Mouse (Mus musculus): Measurements from ENCODE around the gene Gja8. TPM values are rescaled to one million over a fixed set of nuclear protein-coding genes. Genes with fewer than 3 reads are reported as not detected.

Gene Gja8
- total and polyA plus RNA-seq, 3 experiments = 0.11 TPM; not detected in 2

- Histone ChIP-seq H3K4me1 (ENCODE audit: insufficient read depth, low read depth, low read length) (peaks cover 23% of the 10 kb centered on the region), H3K4me3 (ENCODE audit: low read depth, low read length) (peak overlapping the region; percentile 99), H3K9me3 (replicated peaks) (no peaks in the 10 kb centered on the region), H3K36me3 (replicated peaks) (peaks cover 19% of the 10 kb centered on the region), H3K27me3 (ENCODE audit: insufficient read depth, low read length) (peaks cover 6% of the 10 kb centered on the region; the same call in 1 of the 2 replicates)
- TF ChIP-seq GATA1 (IDR thresholded peaks at IDR 0.05; ENCODE audit: borderline replicate concordance, low read length) (no peak), CTCF (IDR thresholded peaks at IDR 0.05; ENCODE audit: low read depth, low read length) (no peak), GATA2 (IDR thresholded peaks at IDR 0.05; ENCODE audit: borderline replicate concordance, low read depth, low read length) (no peak), TAL1 (conservative IDR thresholded peaks at IDR 0.05; ENCODE audit: low read depth, low read length) (no peak), POLR2AphosphoS5 (IDR thresholded peaks at IDR 0.05; ENCODE audit: insufficient replicate concordance, low read depth, low read length) (no peak)
- DNase-seq (ENCODE audit: low spot score) (no peak), ATAC-seq (ENCODE audit: extremely low read depth, insufficient number of reproducible peaks, low FRiP score, poor library complexity, severe bottlenecking) (no peak)
Measured at GRCm38 (mm10) chr3:96905592-96905991, 20.2 kb downstream of the Gja8 start.

DNA sequence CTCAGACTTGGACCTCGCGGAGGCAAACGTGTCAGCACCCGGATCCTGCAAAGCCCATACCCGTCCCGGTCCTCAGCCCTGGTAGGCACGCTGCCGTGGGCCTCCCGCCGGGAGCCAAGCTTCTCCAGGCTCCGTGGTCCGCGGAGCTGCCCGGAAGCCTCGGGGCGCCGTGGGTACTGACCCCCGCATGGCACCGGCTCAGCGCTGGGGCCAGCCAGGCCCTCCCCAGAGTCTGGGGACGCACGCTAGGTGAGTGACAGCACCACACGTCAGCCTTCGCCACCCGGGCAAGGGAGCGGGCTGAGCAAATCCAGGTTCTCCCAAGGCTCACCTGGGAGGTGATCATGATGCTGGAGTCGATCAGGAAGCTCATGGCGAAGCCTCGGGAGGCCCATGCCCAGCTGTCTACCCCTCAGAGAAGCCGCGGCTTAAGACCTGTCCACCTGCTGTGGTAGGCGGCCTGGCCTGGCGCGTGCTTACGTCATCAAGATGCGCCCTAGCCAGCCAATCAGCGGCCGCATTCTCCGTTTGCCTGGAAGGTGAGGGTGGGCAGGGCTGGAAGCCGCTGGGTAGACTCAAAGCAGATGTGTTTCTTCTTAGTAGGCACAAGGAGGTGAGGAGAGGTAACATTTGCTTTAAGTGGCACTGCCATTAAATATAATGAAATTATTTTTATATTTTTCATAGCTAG lies 20.8 kb downstream of the Gja8 start, which contains the start of gene Gpr89:
Gpr89 (minus strand) TSS at position 496 of the 691 bp plus-strand sequence.
- ATAC-seq (ENCODE audit: extremely low read depth, insufficient number of reproducible peaks, low FRiP score, poor library complexity, severe bottlenecking) (peak; percentile 92), DNase-seq (ENCODE audit: low spot score) (peak; percentile 96)
- TF ChIP-seq CTCF (IDR thresholded peaks at IDR 0.05; ENCODE audit: low read depth, low read length) = no peak
- TF ChIP-seq POLR2AphosphoS5 (IDR thresholded peaks at IDR 0.05; ENCODE audit: insufficient replicate concordance, low read depth, low read length) = no peak
- TF ChIP-seq GATA2 (IDR thresholded peaks at IDR 0.05; ENCODE audit: borderline replicate concordance, low read depth, low read length) = no peak
- TF ChIP-seq TAL1 (conservative IDR thresholded peaks at IDR 0.05; ENCODE audit: low read depth, low read length) = no peak
- TF ChIP-seq GATA1 (IDR thresholded peaks at IDR 0.05; ENCODE audit: borderline replicate concordance, low read length) = no peak
- peak within 1 kb of the TSS; percentile 99 for H3K4me3 ChIP-seq (ENCODE audit: low read depth, low read length)
- H3K27me3 ChIP-seq (ENCODE audit: insufficient read depth, low read length) = peaks cover 3% of the 10 kb centered on the region; the same call in 1 of the 2 replicates
- no peaks in the 10 kb centered on the region for H3K9me3 ChIP-seq (replicated peaks)
- H3K4me1 ChIP-seq (ENCODE audit: insufficient read depth, low read depth, low read length) = peaks cover 23% of the 10 kb centered on the region
- peaks cover 25% of the 10 kb centered on the region for H3K36me3 ChIP-seq (replicated peaks)

DNA sequence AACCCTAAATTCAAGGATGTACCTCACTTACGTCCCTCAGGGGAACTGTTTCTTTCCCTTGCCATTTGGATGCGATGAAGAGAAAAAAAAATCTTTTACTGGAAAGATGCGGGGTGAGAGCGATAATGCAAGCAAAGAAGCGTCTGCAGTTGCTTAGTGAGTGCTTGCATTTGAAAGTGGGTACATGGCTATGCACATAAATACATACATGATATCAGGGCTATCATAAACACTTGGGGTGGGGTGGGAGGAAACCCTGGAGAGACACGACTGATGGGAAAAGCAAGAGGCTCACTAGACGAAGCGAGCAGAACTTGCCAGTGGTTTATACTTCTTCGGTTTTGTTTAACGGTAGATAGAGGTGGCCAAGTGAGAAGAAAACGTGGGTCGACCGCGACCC lies 21.4 kb downstream of the Gja8 start, which contains the start of gene Gja5:
Gja5 (plus strand) TSS at position 301 of the 400 bp plus-strand sequence.
- Histone ChIP-seq H3K4me1 (ENCODE audit: insufficient read depth, low read depth, low read length) (peaks cover 23% of the 10 kb centered on the region), H3K36me3 (replicated peaks) (peaks cover 31% of the 10 kb centered on the region), H3K27me3 (ENCODE audit: insufficient read depth, low read length) (no peaks in the 10 kb centered on the region), H3K4me3 (ENCODE audit: low read depth, low read length) (peak within 1 kb of the TSS; percentile 99), H3K9me3 (replicated peaks) (no peaks in the 10 kb centered on the region)
- TF ChIP-seq TAL1 (conservative IDR thresholded peaks at IDR 0.05; ENCODE audit: low read depth, low read length) (no peak), GATA2 (IDR thresholded peaks at IDR 0.05; ENCODE audit: borderline replicate concordance, low read depth, low read length) (no peak), POLR2AphosphoS5 (IDR thresholded peaks at IDR 0.05; ENCODE audit: insufficient replicate concordance, low read depth, low read length) (no peak), CTCF (IDR thresholded peaks at IDR 0.05; ENCODE audit: low read depth, low read length) (no peak), GATA1 (IDR thresholded peaks at IDR 0.05; ENCODE audit: borderline replicate concordance, low read length) (no peak)
- ATAC-seq (ENCODE audit: extremely low read depth, insufficient number of reproducible peaks, low FRiP score, poor library complexity, severe bottlenecking) (no peak), DNase-seq (ENCODE audit: low spot score) (no peak)

- ATAC-seq (ENCODE audit: extremely low read depth, insufficient number of reproducible peaks, low FRiP score, poor library complexity, severe bottlenecking) = no peak
- TF ChIP-seq TAL1 (conservative IDR thresholded peaks at IDR 0.05; ENCODE audit: low read depth, low read length) (no peak), CTCF (IDR thresholded peaks at IDR 0.05; ENCODE audit: low read depth, low read length) (no peak), POLR2AphosphoS5 (IDR thresholded peaks at IDR 0.05; ENCODE audit: insufficient replicate concordance, low read depth, low read length) (no peak), GATA1 (IDR thresholded peaks at IDR 0.05; ENCODE audit: borderline replicate concordance, low read length) (no peak), GATA2 (IDR thresholded peaks at IDR 0.05; ENCODE audit: borderline replicate concordance, low read depth, low read length) (no peak)
- DNase-seq (ENCODE audit: low spot score) = no peak
- Histone ChIP-seq H3K4me1 (ENCODE audit: insufficient read depth, low read depth, low read length) (peaks cover 23% of the 10 kb centered on the region), H3K4me3 (ENCODE audit: low read depth, low read length) (no peak overlapping the region), H3K27me3 (ENCODE audit: insufficient read depth, low read length) (no peaks in the 10 kb centered on the region), H3K9me3 (replicated peaks) (no peaks in the 10 kb centered on the region), H3K36me3 (replicated peaks) (peaks cover 45% of the 10 kb centered on the region)
Measured at GRCm38 (mm10) chr3:96902336-96902999, 23.4 kb downstream of the Gja8 start.

- no peaks in the 10 kb centered on the region for H3K4me1 ChIP-seq (ENCODE audit: insufficient read depth, low read depth, low read length)
- no peaks in the 10 kb centered on the region for H3K27me3 ChIP-seq (ENCODE audit: insufficient read depth, low read length)
- no peak for TF ChIP-seq GATA2 (IDR thresholded peaks at IDR 0.05; ENCODE audit: borderline replicate concordance, low read depth, low read length)
- no peak for TF ChIP-seq TAL1 (conservative IDR thresholded peaks at IDR 0.05; ENCODE audit: low read depth, low read length)
- H3K36me3 ChIP-seq (replicated peaks) = peaks cover 92% of the 10 kb centered on the region
- DNase-seq (ENCODE audit: low spot score) (no peak), ATAC-seq (ENCODE audit: extremely low read depth, insufficient number of reproducible peaks, low FRiP score, poor library complexity, severe bottlenecking) (no peak)
- H3K4me3 ChIP-seq (ENCODE audit: low read depth, low read length) = no peak overlapping the region
- no peaks in the 10 kb centered on the region for H3K9me3 ChIP-seq (replicated peaks)
Measured at GRCm38 (mm10) chr3:96883690-96884089, 42.1 kb downstream of the Gja8 start.

DNA sequence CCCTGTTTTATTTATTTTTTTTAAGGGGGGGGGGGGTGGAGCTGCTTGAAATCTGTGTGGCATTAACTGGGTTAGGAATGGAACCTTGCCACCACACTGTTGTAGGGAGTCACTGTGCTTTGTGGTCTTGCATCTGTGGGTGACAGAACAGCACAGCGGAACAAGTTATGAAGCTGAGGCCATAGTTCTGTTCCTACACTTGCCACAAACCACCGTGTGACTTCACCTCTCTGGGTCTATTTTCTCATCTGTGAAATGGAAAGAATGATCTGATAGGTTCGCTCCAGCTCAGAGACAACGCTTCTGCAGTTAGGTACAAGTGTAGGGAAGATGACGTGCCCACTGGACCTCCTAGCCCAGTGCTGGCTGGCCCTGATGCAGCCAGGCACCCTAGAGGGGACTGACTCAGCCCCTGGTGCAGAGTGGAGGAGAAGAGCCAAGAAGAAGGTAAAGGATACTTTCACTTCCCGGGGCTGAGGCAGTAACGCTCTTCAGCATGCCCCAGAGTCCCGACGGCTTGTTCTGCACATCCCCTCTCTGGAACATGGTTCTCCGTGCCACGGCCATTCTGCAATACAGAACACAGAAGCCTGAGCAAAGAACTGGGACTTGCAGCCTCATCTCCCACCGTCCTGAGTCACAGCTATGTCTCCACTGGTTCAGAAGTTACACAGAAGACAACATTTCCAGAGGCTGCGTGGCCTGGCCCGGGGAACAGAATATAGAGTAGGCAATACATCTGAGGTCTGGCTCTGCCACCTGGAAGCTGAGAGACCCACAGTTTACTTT lies 43.6 kb downstream of the Gja8 start:
- H3K27me3 ChIP-seq (ENCODE audit: insufficient read depth, low read length) = no peaks in the 10 kb centered on the region
- H3K36me3 ChIP-seq (replicated peaks) = peaks cover 94% of the 10 kb centered on the region
- no peaks in the 10 kb centered on the region for H3K4me1 ChIP-seq (ENCODE audit: insufficient read depth, low read depth, low read length)
- H3K4me3 ChIP-seq (ENCODE audit: low read depth, low read length) = no peak overlapping the region
- no peak for DNase-seq (ENCODE audit: low spot score)
- no peaks in the 10 kb centered on the region for H3K9me3 ChIP-seq (replicated peaks)
- no peak for TF ChIP-seq GATA1 (IDR thresholded peaks at IDR 0.05; ENCODE audit: borderline replicate concordance, low read length)
- no peak for TF ChIP-seq POLR2AphosphoS5 (IDR thresholded peaks at IDR 0.05; ENCODE audit: insufficient replicate concordance, low read depth, low read length)
- no peak for TF ChIP-seq GATA2 (IDR thresholded peaks at IDR 0.05; ENCODE audit: borderline replicate concordance, low read depth, low read length)
- TF ChIP-seq TAL1 (conservative IDR thresholded peaks at IDR 0.05; ENCODE audit: low read depth, low read length) = no peak
- no peak for TF ChIP-seq CTCF (IDR thresholded peaks at IDR 0.05; ENCODE audit: low read depth, low read length)
- ATAC-seq (ENCODE audit: extremely low read depth, insufficient number of reproducible peaks, low FRiP score, poor library complexity, severe bottlenecking) = no peak
